Mouse (Mus musculus) forebrain, embryonic 14.5 days (tissue): ENCODE results near the gene Dvl1. TPM values are rescaled to one million over a fixed set of nuclear protein-coding genes. Genes with fewer than 3 reads are reported as not detected.

Source experiments
- ATAC-seq: fragments of 200-750 bp; cut with Nextera tagmentation; 2 replicates; pipeline ENCODE4 v1.8.0; 2017; ENCODE audit warnings: mild to moderate bottlenecking, moderate library complexity
- DNase-seq: peaks from one replicate; pipeline ENCODE4 v3.0.0-alpha.2; 2015; ENCODE audit warnings: low spot score
- H3K27ac ChIP-seq: fragments of 300-500 bp; sonication (generic); 2 replicates; pipeline ENCODE4 v1.5.1; 2014; ENCODE audit warnings: low read depth, mild to moderate bottlenecking, control low read depth, low read length, moderate library complexity
- H3K27me3 ChIP-seq: fragments of 300-500 bp; sonication (generic); replicated peaks from 2 replicates; pipeline ENCODE4 v1.6.1; 2014; ENCODE audit warnings: low read length, control low read depth, mixed read lengths; ENCODE audit not compliant: control insufficient read depth, insufficient read depth
- H3K36me3 ChIP-seq: fragments of 300-500 bp; sonication (generic); 2 replicates; pipeline ENCODE4 v1.6.1; 2014; ENCODE audit warnings: low read length, control low read depth; ENCODE audit not compliant: control insufficient read depth, insufficient read depth
- H3K4me1 ChIP-seq: fragments of 300-500 bp; sonication (generic); 2 replicates; pipeline ENCODE4 v1.6.1; 2014; ENCODE audit warnings: antibody characterized with exemption, low read length, control low read depth; ENCODE audit not compliant: control insufficient read depth, insufficient read depth
- H3K4me2 ChIP-seq: fragments of 300-500 bp; sonication (generic); 2 replicates; pipeline ENCODE4 v1.6.1; 2014; ENCODE audit warnings: mild to moderate bottlenecking, control low read depth, low read length
- H3K4me3 ChIP-seq: fragments of 300-500 bp; sonication (generic); 2 replicates; pipeline ENCODE4 v1.5.1; 2014; ENCODE audit warnings: low read depth, low read length, control low read depth
- H3K9ac ChIP-seq: fragments of 300-500 bp; sonication (generic); 2 replicates; pipeline ENCODE4 v1.6.1; 2014; ENCODE audit warnings: mild to moderate bottlenecking, low read length, control low read depth, moderate library complexity
- H3K9me3 ChIP-seq: fragments of 300-500 bp; sonication (generic); replicated peaks from 2 replicates; pipeline ENCODE4 v1.6.1; 2016; ENCODE audit warnings: low read length, control low read depth, mixed read lengths; ENCODE audit not compliant: control insufficient read depth
- WGBS: fragments of 180-500 bp; shearing (Covaris S2); extraction: QIAGEN DNeasy Blood & Tissue Kit; methylation state at CpG from one replicate; pipeline ENCODE4 v1.1.7; 2014; 5-methylcytosine and 5-hydroxymethylcytosine counted together
- polyA plus RNA-seq: library from polyadenylated mRNA; unstranded; fragments of >200 nt; fragmentation: Nextera tagmentation; extraction: Ambion mirVana; gene quantifications from 2 replicates; pipeline ENCODE4 v1.2.1, GENCODE M21; 2014

Dvl1 gene
- polyA plus RNA-seq, 1 experiment from 2014 or later = 12.4 TPM

DNA sequence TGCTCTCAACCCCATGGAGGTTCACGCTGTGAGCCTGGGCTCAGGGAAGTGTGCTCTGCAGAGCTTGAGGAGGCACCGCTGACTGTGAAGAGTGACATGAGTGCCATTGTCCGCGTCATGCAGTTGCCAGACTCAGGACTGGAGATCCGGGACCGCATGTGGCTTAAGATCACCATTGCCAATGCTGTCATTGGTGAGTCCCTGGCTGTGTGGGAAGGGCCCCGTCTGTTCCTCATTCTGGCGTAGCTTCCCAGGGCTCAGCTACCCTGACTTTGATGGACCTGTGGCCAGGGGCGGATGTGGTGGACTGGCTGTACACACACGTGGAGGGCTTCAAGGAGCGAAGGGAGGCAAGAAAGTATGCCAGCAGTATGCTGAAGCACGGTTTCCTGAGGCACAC, 8.9 kb downstream of the Dvl1 start:
- Histone ChIP-seq H3K4me2 (no peak overlapping the region), H3K27me3 (no peaks in the 10 kb centered on the region), H3K9me3 (no peaks in the 10 kb centered on the region), H3K9ac (no peak overlapping the region), H3K4me1 (no peaks in the 10 kb centered on the region), H3K4me3 (no peak overlapping the region), H3K27ac (no peak overlapping the region), H3K36me3 (peaks cover 79% of the 10 kb centered on the region)
- ATAC-seq = no peak
- DNase-seq = no peak
- WGBS = 93% methylated on average over 12 of the region's 12 CpGs

GRCm38 (mm10) chr4:155856881-155857280, 9.7 kb downstream of the Dvl1 start:
- Histone ChIP-seq H3K9me3 (no peaks in the 10 kb centered on the region), H3K9ac (no peak overlapping the region), H3K27ac (no peak overlapping the region), H3K4me2 (no peak overlapping the region), H3K4me1 (no peaks in the 10 kb centered on the region), H3K27me3 (no peaks in the 10 kb centered on the region), H3K4me3 (no peak overlapping the region), H3K36me3 (peaks cover 86% of the 10 kb centered on the region)
- WGBS = 80% methylated on average over 3 of the region's 3 CpGs
- ATAC-seq = no peak
- DNase-seq = no peak

DNA sequence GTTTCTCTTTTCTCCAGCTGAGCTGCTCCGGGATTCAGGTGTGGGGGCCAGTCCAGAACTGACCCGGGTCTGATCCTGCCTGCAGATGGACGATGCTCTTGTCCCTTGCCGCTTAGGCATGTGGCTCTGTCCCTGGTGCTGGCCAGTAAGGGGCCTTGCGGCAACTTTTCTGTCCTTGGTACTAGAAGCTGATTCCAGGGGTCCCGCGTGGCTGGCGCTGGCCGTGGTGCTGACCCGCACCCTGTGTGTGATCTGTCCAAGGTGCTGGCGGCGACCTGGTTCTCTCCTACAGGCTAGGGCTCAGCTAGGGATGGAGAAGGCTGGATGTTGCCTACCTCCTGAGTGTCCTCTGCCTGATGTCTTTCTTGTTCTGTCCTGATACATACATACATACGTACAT, 12.1 kb downstream of the Dvl1 start:
- Histone ChIP-seq H3K9me3 (no peaks in the 10 kb centered on the region), H3K9ac (no peak overlapping the region), H3K27me3 (no peaks in the 10 kb centered on the region), H3K4me1 (no peaks in the 10 kb centered on the region), H3K27ac (no peak overlapping the region), H3K36me3 (peaks cover 78% of the 10 kb centered on the region), H3K4me2 (no peak overlapping the region), H3K4me3 (no peak overlapping the region)
- ATAC-seq (no peak), DNase-seq (no peak)
- 32% methylated on average over 13 of the region's 13 CpGs for WGBS

DNA sequence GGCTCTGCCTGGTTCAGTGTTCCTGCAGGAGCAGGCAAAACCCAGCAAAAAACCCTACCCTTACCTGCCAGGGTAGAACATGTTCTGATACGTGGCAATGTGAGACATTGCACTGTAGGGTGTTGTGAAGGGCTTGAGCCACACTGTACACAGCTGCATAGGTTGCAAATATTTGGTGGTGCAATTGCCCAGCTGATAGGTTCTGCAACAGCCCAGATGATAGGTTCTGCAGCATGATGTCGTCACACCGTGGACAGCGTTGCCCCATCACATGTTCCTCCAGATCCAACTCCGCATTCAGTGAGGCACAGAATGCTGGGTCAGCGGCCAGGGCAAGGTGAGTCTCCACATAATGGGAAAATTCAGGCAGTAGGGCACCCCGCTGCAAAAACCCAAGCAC, 14.6 kb downstream of the Dvl1 start:
- no peaks in the 10 kb centered on the region for H3K9me3 ChIP-seq
- peaks cover 78% of the 10 kb centered on the region for H3K36me3 ChIP-seq
- H3K4me2 ChIP-seq = no peak overlapping the region
- WGBS = 94% methylated on average over 7 of the region's 7 CpGs
- H3K4me3 ChIP-seq = no peak overlapping the region
- DNase-seq (no peak), ATAC-seq (no peak)
- H3K4me1 ChIP-seq = no peaks in the 10 kb centered on the region
- no peaks in the 10 kb centered on the region for H3K27me3 ChIP-seq
- H3K9ac ChIP-seq = no peak overlapping the region
- H3K27ac ChIP-seq = no peak overlapping the region

DNA sequence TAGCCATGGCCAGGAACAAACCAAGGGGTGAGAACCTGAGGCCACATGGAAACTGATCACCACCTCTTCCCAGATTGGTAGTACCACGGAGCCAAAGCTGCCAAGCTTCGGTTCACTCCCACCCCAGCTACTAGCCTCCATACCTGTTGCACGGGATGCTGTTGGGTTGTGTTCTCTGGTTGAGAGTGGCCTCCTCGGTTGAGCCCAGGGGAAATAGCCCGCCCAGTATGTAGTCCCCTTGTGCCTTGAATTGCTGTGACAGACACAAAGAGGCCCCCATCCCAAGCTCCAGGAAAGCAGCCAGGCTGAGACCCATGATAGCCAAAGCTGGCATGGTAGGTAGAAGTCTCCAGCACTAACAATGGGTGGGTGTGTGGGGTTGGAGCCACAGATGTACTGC, 15.8 kb downstream of the Dvl1 start, which contains the start of gene Tas1r3:
Tas1r3 (minus strand) TSS at position 362 of the 400 bp plus-strand sequence.
- WGBS = 82% methylated on average over 5 of the region's 5 CpGs
- peaks cover 69% of the 10 kb centered on the region for H3K36me3 ChIP-seq
- no peak for DNase-seq

GRCm38 (mm10) chr4:155868614-155869298, 21.6 kb downstream of the Dvl1 start:
- 11% methylated on average over 22 of the region's 22 CpGs for WGBS
- ATAC-seq = no peak

More for the DNA sequence above, 15.8 kb downstream of the Dvl1 start, which contains the start of gene Tas1r3:
- no peak within 1 kb of the TSS for H3K4me2 ChIP-seq
- no peaks in the 10 kb centered on the region for H3K4me1 ChIP-seq
- no peak within 1 kb of the TSS for H3K4me3 ChIP-seq
- no peaks in the 10 kb centered on the region for H3K27me3 ChIP-seq
- no peaks in the 10 kb centered on the region for H3K9me3 ChIP-seq
- ATAC-seq = no peak
- H3K9ac ChIP-seq = no peak within 1 kb of the TSS
- no peak within 1 kb of the TSS for H3K27ac ChIP-seq

DNA sequence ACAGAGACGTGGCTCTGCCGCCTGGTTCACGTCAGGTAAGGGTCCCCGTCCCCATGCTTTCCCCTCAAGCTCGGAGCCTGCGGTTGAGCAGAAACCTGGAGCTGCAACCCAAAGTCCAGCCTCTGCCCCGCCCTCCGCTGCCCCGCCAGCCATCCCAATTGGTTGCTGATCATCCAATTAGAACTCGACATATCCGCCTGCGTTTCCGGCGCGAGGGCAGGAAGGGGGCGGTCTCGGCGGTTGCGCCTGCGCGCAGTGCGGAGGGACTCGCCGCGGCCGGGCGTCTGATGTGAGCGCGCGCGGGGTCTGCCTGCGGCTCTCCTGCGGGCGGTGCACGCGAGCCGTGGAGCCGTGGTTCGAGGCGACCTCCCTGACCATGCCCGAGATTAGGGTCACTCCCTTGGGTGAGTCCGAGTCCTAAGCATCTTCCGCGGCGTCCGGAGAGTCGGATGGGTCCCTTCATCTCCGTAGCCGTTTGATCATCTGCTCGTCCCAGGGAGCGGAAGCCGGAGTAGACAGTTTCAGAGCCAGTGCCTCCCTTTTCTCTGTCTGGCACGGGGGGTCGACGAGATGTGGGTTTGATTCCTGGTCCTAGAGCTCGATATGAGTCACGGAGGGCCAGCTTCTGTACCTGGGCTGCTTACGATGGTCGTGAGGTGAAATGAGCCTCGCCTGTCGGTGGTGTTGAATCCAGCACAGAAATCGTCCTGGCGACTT, 22.3 kb downstream of the Dvl1 start, which contains the start of the genes Cptp and Ints11:
Cptp (minus strand) TSS at position 124 of the 717 bp plus-strand sequence.
Ints11 (plus strand) TSS at position 230 of the 717 bp plus-strand sequence.
- peak within 1 kb of the TSS; percentile 58 for H3K27ac ChIP-seq
- under 1% methylated on average over 63 of the region's 63 CpGs for WGBS
- peak within 1 kb of the TSS; percentile 87 for H3K9ac ChIP-seq
- peaks cover 55% of the 10 kb centered on the region for H3K36me3 ChIP-seq
- peak; percentile 97 for DNase-seq
- H3K4me3 ChIP-seq = peak within 1 kb of the TSS; percentile 72
- no peaks in the 10 kb centered on the region for H3K9me3 ChIP-seq
- peaks cover 12% of the 10 kb centered on the region for H3K4me1 ChIP-seq
- ATAC-seq = peak; percentile 97
- H3K4me2 ChIP-seq = peak within 1 kb of the TSS; percentile 98
- no peaks in the 10 kb centered on the region for H3K27me3 ChIP-seq

More at GRCm38 (mm10) chr4:155868614-155869298, 21.6 kb downstream of the Dvl1 start:
- peaks cover 51% of the 10 kb centered on the region for H3K36me3 ChIP-seq
- no peaks in the 10 kb centered on the region for H3K9me3 ChIP-seq
- peaks cover 12% of the 10 kb centered on the region for H3K4me1 ChIP-seq
- H3K27me3 ChIP-seq = no peaks in the 10 kb centered on the region
- peak overlapping the region; percentile 72 for H3K4me3 ChIP-seq
- H3K27ac ChIP-seq = peak overlapping the region; percentile 27; the same call in 1 of the 2 replicates
- H3K9ac ChIP-seq = peak overlapping the region; percentile 87
- peak overlapping the region; percentile 98 for H3K4me2 ChIP-seq
- DNase-seq = no peak

DNA sequence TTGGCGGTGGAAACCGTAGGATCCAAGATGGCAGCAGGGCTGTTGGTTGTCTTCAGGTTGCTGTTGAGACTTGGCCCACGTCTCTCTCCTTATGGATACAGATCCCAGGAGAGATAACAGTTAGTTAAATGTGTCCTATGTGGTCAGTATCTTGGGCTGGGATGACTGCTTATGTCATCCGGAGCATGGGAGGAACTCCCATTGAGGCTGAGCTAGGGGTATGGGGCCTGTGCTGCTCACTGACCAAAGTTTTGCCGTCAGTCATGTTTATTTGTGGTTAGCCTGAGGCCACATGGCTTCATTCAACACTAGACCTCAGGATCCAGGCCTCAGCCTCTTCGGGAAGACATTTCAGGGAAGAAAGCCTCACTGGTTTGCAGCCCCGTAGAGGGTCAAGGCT, 24.2 kb downstream of the Dvl1 start:
- H3K9me3 ChIP-seq = no peaks in the 10 kb centered on the region
- no peak overlapping the region for H3K4me3 ChIP-seq
- H3K27ac ChIP-seq = no peak overlapping the region
- H3K27me3 ChIP-seq = no peaks in the 10 kb centered on the region
- no peak for DNase-seq
- peaks cover 12% of the 10 kb centered on the region for H3K4me1 ChIP-seq
- H3K4me2 ChIP-seq = no peak overlapping the region
- peaks cover 53% of the 10 kb centered on the region for H3K36me3 ChIP-seq
- WGBS = 95% methylated on average over 7 of the region's 7 CpGs
- no peak for ATAC-seq
- no peak overlapping the region for H3K9ac ChIP-seq

DNA sequence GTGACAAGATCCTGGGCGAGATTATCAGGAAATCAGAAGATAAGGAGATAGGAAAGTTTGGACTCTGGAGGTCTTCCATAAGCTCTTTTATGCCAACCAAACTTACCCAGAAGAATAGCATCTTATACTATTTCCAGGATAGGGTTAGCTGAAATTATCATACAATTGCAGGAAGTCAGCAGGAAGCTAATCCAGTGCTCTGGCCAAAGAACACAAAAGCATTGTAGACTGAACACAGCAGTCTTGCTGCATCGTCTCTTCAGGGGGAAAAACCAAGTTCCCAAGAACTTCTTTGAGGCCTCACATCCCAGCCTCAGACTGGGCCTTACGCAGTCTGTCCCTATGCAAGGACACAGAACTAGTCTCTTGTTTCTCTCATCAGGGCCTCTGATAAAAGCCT, 36.4 kb downstream of the Dvl1 start:
- Histone ChIP-seq H3K27ac (no peak overlapping the region), H3K27me3 (no peaks in the 10 kb centered on the region), H3K4me3 (no peak overlapping the region), H3K4me1 (no peaks in the 10 kb centered on the region), H3K36me3 (peaks cover 59% of the 10 kb centered on the region), H3K9me3 (no peaks in the 10 kb centered on the region), H3K4me2 (no peak overlapping the region), H3K9ac (no peak overlapping the region)
- WGBS = 91% methylated on average over 3 of the region's 3 CpGs
- DNase-seq = no peak
- ATAC-seq = no peak
